Mouse (Mus musculus): ENCODE data around the gene H2-Ob. TPM values are rescaled to one million over a fixed set of nuclear protein-coding genes. Genes with fewer than 3 reads are reported as not detected.

The H2-Ob gene
- polyA plus RNA-seq, 2 experiments, result 0.17 to 0.20 TPM

- 76% methylated on average over 5 of the region's 5 CpGs for WGBS (ENCODE audit: insufficient replicate concordance)
- Histone ChIP-seq H3K4me1 (replicated peaks; ENCODE audit: control insufficient read depth in 2 of 2, insufficient read depth in 2 of 2, low read length in 1 of 2) (peaks cover 7% of the 10 kb centered on the region in 2 experiments; a peak in 3 of 4 replicates), H3K4me3 (ENCODE audit: insufficient read depth in 1 of 2, low read depth in 2 of 2, low read length in 2 of 2) (peak within 1 kb of the TSS; percentile 81 to 83), H3K27ac (no peak within 1 kb of the TSS), H3K4me2 (ENCODE audit: low read depth) (peak within 1 kb of the TSS; percentile 72), H3K9ac (replicated peaks) (peak within 1 kb of the TSS; percentile 82), H3K9me3 (ENCODE audit: control insufficient read depth, low read length) (no peaks in the 10 kb centered on the region), H3K36me3 (replicated peaks; ENCODE audit: control insufficient read depth, insufficient read depth, low read depth) (no peaks in the 10 kb centered on the region), H3K27me3 (ENCODE audit: control insufficient read depth, insufficient read depth, low read length) (peaks cover 7% of the 10 kb centered on the region)
- no peak for TF ChIP-seq CTCF (IDR thresholded peaks at IDR 0.05; ENCODE audit: low read depth)
- no peak for TF ChIP-seq EP300 (IDR thresholded peaks at IDR 0.05; ENCODE audit: low read depth)
- no peak for DNase-seq (ENCODE audit: low read depth in 3 of 3, low spot score in 3 of 3)
- ATAC-seq (ENCODE audit: insufficient read depth), result no peak
These were observed 35.3 kb upstream of the H2-Ob start, which contains the start of gene Tap2 for GRCm38 (mm10) chr17:34203444-34203843. TSS of gene Tap2 (plus strand) at chr17:34203527.

GRCm38 (mm10) chr17:34204303-34205010 is 34.2 kb upstream of the H2-Ob start:
- Histone ChIP-seq H3K36me3 (replicated peaks; ENCODE audit: control insufficient read depth, insufficient read depth, low read depth) (no peaks in the 10 kb centered on the region), H3K4me3 (ENCODE audit: insufficient read depth in 1 of 2, low read depth in 2 of 2, low read length in 2 of 2) (peak overlapping the region; percentile 81 to 83), H3K9ac (replicated peaks) (peak overlapping the region; percentile 82), H3K4me1 (replicated peaks; ENCODE audit: control insufficient read depth in 2 of 2, insufficient read depth in 2 of 2, low read length in 1 of 2) (peaks cover 7% of the 10 kb centered on the region in 2 experiments; a peak in 3 of 4 replicates), H3K27ac (no peak overlapping the region), H3K9me3 (ENCODE audit: control insufficient read depth, low read length) (no peaks in the 10 kb centered on the region), H3K27me3 (ENCODE audit: control insufficient read depth, insufficient read depth, low read length) (no peaks in the 10 kb centered on the region), H3K4me2 (ENCODE audit: low read depth) (peak overlapping the region; percentile 72)
- ATAC-seq (ENCODE audit: insufficient read depth) (peak; percentile 50; the same call in 1 of the 2 replicates), DNase-seq (ENCODE audit: low read depth in 3 of 3, low spot score in 3 of 3) (peak; percentile 64 to 67 (median 64))
- no peak for TF ChIP-seq EP300 (IDR thresholded peaks at IDR 0.05; ENCODE audit: low read depth)
- TF ChIP-seq CTCF (IDR thresholded peaks at IDR 0.05; ENCODE audit: low read depth), result peak; percentile 94
- under 1% methylated on average over 44 of the region's 44 CpGs for WGBS (ENCODE audit: insufficient replicate concordance)

DNA sequence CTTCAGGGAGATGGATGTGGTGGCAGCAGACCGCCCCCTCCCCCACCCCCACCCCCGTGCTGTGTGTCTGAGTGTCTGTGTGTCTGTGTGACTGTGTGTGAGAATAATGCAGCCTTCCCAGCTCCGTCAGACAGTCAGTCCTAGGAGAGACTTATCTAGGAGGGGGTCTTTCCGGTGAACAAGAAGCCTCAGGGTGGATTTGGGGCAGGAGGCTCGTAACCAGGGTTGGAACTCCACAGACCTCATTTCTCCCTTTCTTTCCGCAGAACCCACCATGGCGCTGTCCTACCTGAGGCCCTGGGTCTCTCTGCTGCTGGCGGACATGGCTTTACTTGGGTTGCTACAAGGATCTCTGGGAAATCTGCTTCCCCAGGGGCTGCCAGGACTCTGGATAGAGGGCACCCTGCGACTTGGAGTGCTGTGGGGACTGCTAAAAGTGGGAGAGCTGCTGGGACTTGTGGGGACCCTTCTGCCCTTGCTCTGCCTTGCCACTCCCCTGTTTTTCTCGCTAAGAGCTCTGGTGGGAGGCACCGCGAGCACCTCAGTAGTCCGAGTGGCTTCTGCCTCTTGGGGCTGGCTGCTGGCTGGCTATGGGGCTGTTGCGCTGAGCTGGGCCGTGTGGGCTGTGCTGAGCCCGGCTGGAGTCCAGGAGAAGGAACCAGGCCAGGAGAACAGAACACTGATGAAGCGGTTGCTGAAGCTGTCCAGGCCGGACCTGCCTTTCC is 33.5 kb upstream of the H2-Ob start:
- TF ChIP-seq EP300 (IDR thresholded peaks at IDR 0.05; ENCODE audit: low read depth), result no peak
- TF ChIP-seq CTCF (IDR thresholded peaks at IDR 0.05; ENCODE audit: low read depth), result no peak
- H3K4me2 ChIP-seq (ENCODE audit: low read depth), result peak overlapping the region; percentile 72
- no peaks in the 10 kb centered on the region for H3K36me3 ChIP-seq (replicated peaks; ENCODE audit: control insufficient read depth, insufficient read depth, low read depth)
- H3K4me3 ChIP-seq (ENCODE audit: insufficient read depth in 1 of 2, low read depth in 2 of 2, low read length in 2 of 2), result peak overlapping the region; percentile 81 to 83
- H3K9me3 ChIP-seq (ENCODE audit: control insufficient read depth, low read length), result no peaks in the 10 kb centered on the region
- peak; percentile 52; the same call in 1 of the 2 replicates for ATAC-seq (ENCODE audit: insufficient read depth)
- 14% methylated on average over 18 of the region's 18 CpGs for WGBS (ENCODE audit: insufficient replicate concordance)
- H3K27ac ChIP-seq, result peak overlapping the region; percentile 13; the same call in 1 of the 2 replicates
- H3K9ac ChIP-seq (replicated peaks), result peak overlapping the region; percentile 82
- no peaks in the 10 kb centered on the region for H3K27me3 ChIP-seq (ENCODE audit: control insufficient read depth, insufficient read depth, low read length)
- no peak for DNase-seq (ENCODE audit: low read depth in 3 of 3, low spot score in 3 of 3)
- H3K4me1 ChIP-seq (replicated peaks; ENCODE audit: control insufficient read depth in 2 of 2, insufficient read depth in 2 of 2, low read length in 1 of 2), result peaks cover 7% of the 10 kb centered on the region in 2 experiments; a peak in 3 of 4 replicates

DNA sequence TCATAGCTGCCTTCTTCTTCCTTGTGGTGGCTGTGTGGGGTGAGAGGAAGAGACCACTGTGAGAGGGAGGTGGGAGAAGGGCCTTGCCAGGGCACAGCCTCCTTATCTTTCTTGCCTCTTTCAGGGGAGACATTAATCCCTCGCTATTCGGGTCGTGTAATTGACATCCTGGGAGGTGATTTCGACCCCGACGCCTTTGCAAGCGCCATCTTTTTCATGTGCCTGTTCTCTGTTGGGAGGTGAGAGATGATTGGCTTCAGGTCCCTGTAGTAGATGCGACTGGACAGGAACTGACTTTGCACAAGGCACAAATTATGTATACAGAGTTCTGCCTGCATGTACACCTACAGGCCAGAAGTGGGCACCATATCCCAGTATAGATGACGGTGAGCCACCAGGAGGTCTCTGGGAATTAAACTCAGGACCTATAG is 32.9 kb upstream of the H2-Ob start:
- DNase-seq (ENCODE audit: low read depth in 3 of 3, low spot score in 3 of 3), result peak in 2 of 3 experiments; percentile 43 to 49
- 15% methylated on average over 9 of the region's 9 CpGs for WGBS (ENCODE audit: insufficient replicate concordance)

DNA sequence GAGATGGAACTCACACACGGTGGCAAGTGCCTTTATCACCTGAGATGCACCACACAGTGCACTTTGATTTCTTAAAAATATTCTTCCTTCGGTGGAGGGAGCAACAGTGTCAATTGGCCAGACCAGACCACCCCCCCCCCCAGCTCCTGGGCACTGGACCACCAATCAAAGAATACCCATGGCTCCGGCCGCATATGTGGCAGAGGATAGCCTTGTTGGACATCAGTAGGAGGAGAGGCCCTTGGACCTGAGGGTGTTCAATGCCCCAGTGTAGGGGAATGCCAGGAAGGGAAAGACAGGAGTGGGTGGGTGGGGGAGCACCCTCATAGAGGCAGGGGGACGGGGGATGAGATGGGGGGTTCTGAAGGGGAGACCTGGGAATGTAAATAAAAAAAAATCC is 32.0 kb upstream of the H2-Ob start:
- Histone ChIP-seq H3K4me3 (ENCODE audit: insufficient read depth in 1 of 2, low read depth in 2 of 2, low read length in 2 of 2) (no peak overlapping the region), H3K36me3 (replicated peaks; ENCODE audit: control insufficient read depth, insufficient read depth, low read depth) (no peaks in the 10 kb centered on the region), H3K27me3 (ENCODE audit: control insufficient read depth, insufficient read depth, low read length) (no peaks in the 10 kb centered on the region), H3K27ac (no peak overlapping the region), H3K9ac (replicated peaks) (no peak overlapping the region), H3K4me2 (ENCODE audit: low read depth) (no peak overlapping the region), H3K9me3 (ENCODE audit: control insufficient read depth, low read length) (no peaks in the 10 kb centered on the region), H3K4me1 (replicated peaks; ENCODE audit: control insufficient read depth in 2 of 2, insufficient read depth in 2 of 2, low read length in 1 of 2) (peaks cover 7 to 12% of the 10 kb centered on the region in 2 experiments)
- TF ChIP-seq CTCF (IDR thresholded peaks at IDR 0.05; ENCODE audit: low read depth) (no peak), EP300 (IDR thresholded peaks at IDR 0.05; ENCODE audit: low read depth) (no peak)
- WGBS (ENCODE audit: insufficient replicate concordance), result 72% methylated on average over 5 of the region's 5 CpGs
- no peak for DNase-seq (ENCODE audit: low read depth in 3 of 3, low spot score in 3 of 3)
- ATAC-seq (ENCODE audit: insufficient read depth), result no peak

More for the DNA sequence above, 32.9 kb upstream of the H2-Ob start:
- Histone ChIP-seq H3K27ac (no peak overlapping the region), H3K4me3 (ENCODE audit: insufficient read depth in 1 of 2, low read depth in 2 of 2, low read length in 2 of 2) (peak overlapping the region; percentile 81 to 83), H3K27me3 (ENCODE audit: control insufficient read depth, insufficient read depth, low read length) (no peaks in the 10 kb centered on the region), H3K4me1 (replicated peaks; ENCODE audit: control insufficient read depth in 2 of 2, insufficient read depth in 2 of 2, low read length in 1 of 2) (peaks cover 7 to 10% of the 10 kb centered on the region in 2 experiments), H3K36me3 (replicated peaks; ENCODE audit: control insufficient read depth, insufficient read depth, low read depth) (no peaks in the 10 kb centered on the region), H3K9me3 (ENCODE audit: control insufficient read depth, low read length) (no peaks in the 10 kb centered on the region), H3K4me2 (ENCODE audit: low read depth) (peak overlapping the region; percentile 72), H3K9ac (replicated peaks) (peak overlapping the region; percentile 82)
- TF ChIP-seq CTCF (IDR thresholded peaks at IDR 0.05; ENCODE audit: low read depth), result peak; percentile 75
- no peak for TF ChIP-seq EP300 (IDR thresholded peaks at IDR 0.05; ENCODE audit: low read depth)
- peak; percentile 54; the same call in 1 of the 2 replicates for ATAC-seq (ENCODE audit: insufficient read depth)

All from liver, embryonic 14.5 days (tissue).